In genomic region chr15:102692321-102692804, GRCm38 (mm10) we compare ENCODE assay signal across 8 mouse cellular contexts. TPM values are rescaled to one million over a fixed set of nuclear protein-coding genes. Genes with fewer than 3 reads are reported as not detected.
DNase-seq lines count a peak whose midpoint lies in the region; ATAC-seq and TF ChIP-seq lines count a peak whose summit lies in the region.

No protein-coding gene starts in this region.

- TF ChIP-seq CTCF in small intestine, adult 2 months (IDR thresholded peaks at IDR 0.05; ENCODE audit: extremely low read depth, insufficient read length, insufficient replicate concordance, low read depth, low read length) = no peak

- H3K4me2 ChIP-seq in heart, embryonic 11.5 days = peak overlapping the region; percentile 89
- peak overlapping the region; percentile 98 for H3K4me2 ChIP-seq in limb, embryonic 15.5 days

- no peaks in the 10 kb centered on the region for H3K9me3 ChIP-seq in heart, embryonic 11.5 days (replicated peaks; ENCODE audit: control insufficient read depth, low read length)
- no peaks in the 10 kb centered on the region for H3K9me3 ChIP-seq in forebrain, embryonic 10.5 days
- H3K9me3 ChIP-seq in limb, embryonic 15.5 days = no peaks in the 10 kb centered on the region

- no peak for TF ChIP-seq POLR2A in small intestine, adult 2 months (IDR thresholded peaks at IDR 0.05; ENCODE audit: low read depth, low read length)

- ATAC-seq in heart, embryonic 11.5 days (replicated peaks; ENCODE audit: insufficient number of reproducible peaks, low FRiP score, low TSS enrichment) = no peak
- 0 out of 2 replicates have a peak, but pooled peaks have one; percentile 15 for ATAC-seq in limb, embryonic 15.5 days (ENCODE audit: insufficient number of reproducible peaks, low FRiP score, low TSS enrichment, low read depth)

- 0 out of 2 replicates have a peak, but pooled peaks cover 10% of the 10 kb centered on the region for H3K4me1 ChIP-seq in heart, embryonic 11.5 days (ENCODE audit: control insufficient read depth, insufficient read depth, low read length)
- H3K4me1 ChIP-seq in forebrain, embryonic 10.5 days = peaks cover 33% of the 10 kb centered on the region
- peaks cover 24% of the 10 kb centered on the region for H3K4me1 ChIP-seq in limb, embryonic 15.5 days
- no peaks in the 10 kb centered on the region for H3K4me1 ChIP-seq in small intestine, adult 2 months (ENCODE audit: control insufficient read depth, insufficient read depth, insufficient read length, low read length)

- peak overlapping the region; percentile 55 for H3K4me3 ChIP-seq in heart, embryonic 11.5 days (ENCODE audit: low read depth, low read length)
- H3K4me3 ChIP-seq in forebrain, embryonic 10.5 days = peak overlapping the region; percentile 54
- H3K4me3 ChIP-seq in limb, embryonic 15.5 days = peak overlapping the region; percentile 56
- H3K4me3 ChIP-seq in small intestine, adult 2 months (ENCODE audit: low read depth, low read length) = peak overlapping the region; percentile 58

- WGBS in heart, embryonic 11.5 days (ENCODE audit: insufficient replicate concordance) = 1% methylated on average over 26 of the region's 26 CpGs
- WGBS in forebrain, embryonic 10.5 days = under 1% methylated on average over 26 of the region's 26 CpGs
- WGBS in limb, embryonic 15.5 days = 4% methylated on average over 26 of the region's 26 CpGs
- WGBS in small intestine, adult 2 months = 9% methylated on average over 26 of the region's 26 CpGs

- no peaks in the 10 kb centered on the region for H3K36me3 ChIP-seq in heart, embryonic 11.5 days (ENCODE audit: control insufficient read depth, insufficient read depth, low read length)
- H3K36me3 ChIP-seq in forebrain, embryonic 10.5 days (replicated peaks) = no peaks in the 10 kb centered on the region
- no peaks in the 10 kb centered on the region for H3K36me3 ChIP-seq in limb, embryonic 15.5 days
- no peaks in the 10 kb centered on the region for H3K36me3 ChIP-seq in small intestine, adult 2 months (ENCODE audit: control insufficient read depth, insufficient read depth, low read length)

- no peak for DNase-seq in heart, adult 9 months (ENCODE audit: low spot score in 2 of 2)
- peak; percentile 93 for DNase-seq in MN1 (ENCODE audit: low spot score)
- DNase-seq in forebrain, embryonic 10.5 days (ENCODE audit: extremely low spot score, low spot score) = peak; percentile 62
- no peak for DNase-seq in adrenal gland, postnatal 14 days
- no peak for DNase-seq in adrenal gland, postnatal 10 days

- peaks cover 71% of the 10 kb centered on the region for H3K27me3 ChIP-seq in heart, embryonic 11.5 days (ENCODE audit: control insufficient read depth, insufficient read depth, low read length)
- peaks cover 87% of the 10 kb centered on the region for H3K27me3 ChIP-seq in forebrain, embryonic 10.5 days (ENCODE audit: poor library complexity, severe bottlenecking)
- peaks cover 63% of the 10 kb centered on the region for H3K27me3 ChIP-seq in limb, embryonic 15.5 days
- peaks cover 28% of the 10 kb centered on the region for H3K27me3 ChIP-seq in small intestine, adult 2 months (ENCODE audit: control insufficient read depth, insufficient read depth, low read length)

- no peak overlapping the region for H3K27ac ChIP-seq in heart, embryonic 11.5 days (ENCODE audit: low read depth, low read length)
- H3K27ac ChIP-seq in forebrain, embryonic 10.5 days = 0 out of 2 replicates have a peak overlapping the region, but pooled peaks have one; percentile 31
- H3K27ac ChIP-seq in limb, embryonic 15.5 days = no peak overlapping the region
- no peak overlapping the region for H3K27ac ChIP-seq in small intestine, adult 2 months (ENCODE audit: insufficient read depth, low read depth, low read length)

- peak overlapping the region; percentile 60; the same call in 1 of the 2 replicates for H3K9ac ChIP-seq in heart, embryonic 11.5 days (ENCODE audit: low read depth, low read length)
- H3K9ac ChIP-seq in limb, embryonic 15.5 days = peak overlapping the region; percentile 21; the same call in 1 of the 2 replicates

RNA-seq across cellular contexts. Expression of gene Atp5g2, which starts 20.2 kb away (rescaled TPM):
- polyA plus RNA-seq in heart, embryonic 11.5 days (2014; fragmentation: Nextera tagmentation; extraction: Ambion mirVana) = 76.3 and 82.0 TPM in 2 replicates
- polyA plus RNA-seq in forebrain, embryonic 10.5 days (2016; fragmentation: Nextera tagmentation; extraction: Ambion mirVana) = 65.1 and 69.2 TPM in 2 replicates
- 48.8 and 56.6 TPM in 2 replicates for polyA plus RNA-seq in limb, embryonic 15.5 days (2015; fragmentation: Nextera tagmentation; extraction: Ambion mirVana)
- polyA plus RNA-seq in small intestine, adult 2 months (2012; rRNA removed) = 110 and 295 TPM in 2 replicates
- 35.4 and 47.3 TPM in 2 replicates for total RNA-seq in adrenal gland, postnatal 14 days (2021)
- total RNA-seq in adrenal gland, postnatal 10 days (2021) = 10 to 100 TPM; 41.9 to 42.3 TPM

RNA-seq across cellular contexts. Expression of gene Calcoco1, which starts 29.6 kb away (rescaled TPM):
- polyA plus RNA-seq in heart, embryonic 11.5 days (2014; fragmentation: Nextera tagmentation; extraction: Ambion mirVana) = 33.7 and 47.8 TPM in 2 replicates
- polyA plus RNA-seq in forebrain, embryonic 10.5 days (2016; fragmentation: Nextera tagmentation; extraction: Ambion mirVana) = 21.9 and 24.0 TPM in 2 replicates
- polyA plus RNA-seq in limb, embryonic 15.5 days (2015; fragmentation: Nextera tagmentation; extraction: Ambion mirVana) = 59.1 and 69.6 TPM in 2 replicates
- 7.1 and 15.6 TPM in 2 replicates for polyA plus RNA-seq in small intestine, adult 2 months (2012; rRNA removed)
- 85.8 and 96.7 TPM in 2 replicates for total RNA-seq in adrenal gland, postnatal 14 days (2021)
- total RNA-seq in adrenal gland, postnatal 10 days (2021) = 10 to 100 TPM; 78.0 to 90.5 TPM

Comparison
In these comparisons a context has a peak if more than half of its experiments do, and no peak if none do; other contexts are left out.
1. DNase-seq: peak in MN1 (single experiment) and forebrain, embryonic 10.5 days (single experiment); none in heart, adult 9 months (0 of 2), adrenal gland, postnatal 14 days (single experiment) and adrenal gland, postnatal 10 days (single experiment).
2. Peak in every context shown above with its lines, with median percentiles within 50 percentile points of each other: H3K4me3 ChIP-seq.